Mouse (Mus musculus): Measurements from ENCODE around the gene Uxt. TPM values are rescaled to one million over a fixed set of nuclear protein-coding genes. Genes with fewer than 3 reads are reported as not detected.

Uxt gene
- total RNA-seq (2021) = 10 to 100 TPM; 25.1 to 25.5 TPM
- long read RNA-seq, experiment 1, partial matches to known transcripts = 1 of 7 reads
- long read RNA-seq, experiment 1, other reads (novel, unspliced or antisense) = 2 of 7 reads
- long read RNA-seq, experiment 2, transcript Uxt-202 (7 exons, 875 nt) = major isoform, 8 of 9 reads
- long read RNA-seq, experiment 2, partial matches to known transcripts = 0 of 9 reads
- long read RNA-seq, experiment 2, other reads (novel, unspliced or antisense) = 0 of 9 reads

DNA sequence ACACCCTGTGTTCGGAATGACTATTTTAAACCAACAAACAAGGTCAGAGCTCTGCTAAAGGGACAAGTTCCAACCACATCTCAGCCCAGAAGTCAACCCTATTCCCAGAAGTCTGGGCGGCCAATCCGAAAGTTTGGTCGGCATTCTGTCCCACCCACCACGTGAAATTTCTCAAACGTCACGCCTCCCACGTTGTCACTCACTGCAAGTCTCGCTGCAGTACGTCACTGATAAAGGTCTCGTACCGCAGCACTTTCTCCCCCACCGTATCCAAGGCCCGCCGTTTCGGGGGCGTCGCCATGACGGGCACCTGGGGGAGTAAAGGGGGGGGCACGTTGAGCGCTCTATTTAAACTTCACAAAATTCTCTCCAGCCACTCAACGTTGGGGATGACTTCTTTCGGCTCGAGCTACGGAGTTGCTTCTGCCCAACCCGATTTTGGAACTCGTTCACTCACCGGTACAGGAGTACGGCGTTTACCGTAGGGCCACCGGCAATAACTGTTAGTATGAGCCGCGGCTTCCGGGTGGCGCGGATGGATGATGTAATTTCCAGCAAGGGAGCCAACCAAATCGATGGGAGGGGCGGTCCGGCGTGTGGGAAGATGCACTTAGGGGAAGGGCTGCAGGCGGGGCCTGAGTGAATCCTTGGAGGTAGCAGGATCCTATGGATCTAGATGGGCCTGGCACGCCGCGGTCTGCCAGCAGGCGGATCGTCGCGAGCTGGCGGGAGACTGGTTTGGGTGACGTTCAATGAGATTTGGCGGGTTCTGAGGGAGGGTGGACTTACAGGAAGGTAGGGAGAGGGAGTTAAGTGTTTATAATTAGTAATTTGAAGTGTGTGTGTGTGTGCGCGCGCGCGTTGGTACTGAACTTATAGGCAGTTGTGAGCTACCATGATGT, at the start of gene Uxt:
Gene Uxt (minus strand): TSS at position 541 of the 902 bp plus-strand sequence.
- DNase-seq = peak; percentile 80

DNA sequence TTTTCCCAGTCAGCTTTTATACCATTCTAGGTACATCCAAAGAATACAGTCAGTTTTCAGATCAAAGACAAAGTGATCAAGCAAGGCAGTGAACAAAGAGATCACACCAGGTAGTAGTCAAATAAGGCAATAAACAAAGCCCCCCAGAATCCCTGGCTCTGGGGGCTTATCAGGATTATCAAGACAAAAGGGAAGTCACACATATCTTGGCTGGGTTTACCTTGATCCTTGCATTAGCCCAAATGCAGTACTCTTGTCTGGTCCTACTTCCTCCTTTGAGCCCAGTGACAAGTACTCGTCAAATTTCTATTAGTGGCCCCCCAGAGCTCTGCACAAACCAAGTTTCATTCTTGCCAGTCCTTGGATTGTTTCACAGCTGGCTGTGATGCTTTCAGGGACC, 19.1 kb upstream of the Uxt start:
- DNase-seq = no peak

- peak; percentile 66 for DNase-seq
These were observed 11.5 kb downstream of the Uxt start, which contains the start of gene Elk1 for GRCm38 (mm10) chrX:20950191-20950880. TSS of gene Elk1 (minus strand) at chrX:20950608.

- DNase-seq = peak; percentile 36
These were observed 15.8 kb downstream of the Uxt start for GRCm38 (mm10) chrX:20946055-20946454.

DNA sequence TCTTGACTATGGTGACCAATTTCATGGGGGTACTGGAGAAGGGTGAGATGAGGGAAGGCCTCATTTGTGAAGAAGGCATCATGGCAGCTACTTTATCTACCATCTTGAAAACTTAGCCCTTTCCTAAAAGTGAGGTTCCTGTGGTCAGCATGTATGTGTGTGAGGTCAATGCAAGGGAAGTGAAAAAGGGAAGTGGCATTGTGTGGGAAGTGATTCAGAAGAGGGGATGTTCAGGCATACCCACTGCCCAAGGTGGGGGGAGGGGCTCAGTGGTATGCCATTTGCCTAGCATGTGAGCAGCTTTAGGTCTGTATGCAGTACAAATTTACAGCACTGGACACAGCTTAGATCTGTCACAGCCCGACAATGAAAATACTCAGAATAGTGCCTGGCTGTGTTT, 29.9 kb downstream of the Uxt start:
- DNase-seq = no peak

GRCm38 (mm10) chrX:20931364-20931763, 30.5 kb downstream of the Uxt start, which contains the start of gene Cfp:
TSS of gene Cfp (minus strand) at chrX:20931555.
- no peak for DNase-seq

GRCm38 (mm10) chrX:20929859-20930258, 32.0 kb downstream of the Uxt start:
- no peak for DNase-seq

DNA sequence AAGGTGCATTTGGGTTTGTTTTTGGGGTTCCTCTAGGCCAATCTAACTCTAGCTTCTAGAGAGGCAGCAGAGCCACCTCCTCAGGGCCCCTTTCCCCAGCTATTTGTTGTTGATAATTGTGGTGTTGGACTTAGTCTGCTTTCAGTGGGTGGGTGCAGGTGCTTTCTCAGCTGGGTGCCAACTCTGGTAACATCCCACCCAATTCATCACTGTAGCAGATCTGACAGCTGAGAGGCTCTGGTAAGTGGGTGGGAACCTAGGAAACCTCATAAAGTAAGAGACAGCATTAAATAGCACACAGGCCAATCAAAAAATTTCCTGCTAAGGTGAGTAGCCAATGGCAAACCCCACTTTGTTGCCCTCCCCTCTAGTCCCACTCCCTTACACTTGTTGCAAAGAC, 36.8 kb downstream of the Uxt start:
- DNase-seq = no peak

DNA sequence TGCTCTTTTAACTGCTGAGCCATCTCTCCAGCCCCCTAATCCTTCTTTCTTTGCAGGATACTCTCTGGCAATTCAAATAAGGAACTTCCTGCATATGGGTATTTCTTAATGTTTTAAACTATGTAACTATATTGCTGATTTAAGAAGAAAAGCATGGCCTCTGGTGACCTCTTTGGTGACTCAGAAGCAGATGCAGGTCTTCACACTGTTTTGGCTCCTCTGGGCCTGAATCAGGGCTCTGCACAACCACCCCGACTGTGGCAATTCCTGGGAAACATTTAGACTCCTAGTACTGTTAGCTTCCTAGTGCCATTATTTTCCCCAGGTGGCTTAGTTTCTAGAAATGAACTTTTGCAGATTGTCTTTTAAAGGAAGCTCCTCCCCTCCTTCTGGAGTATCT, 38.3 kb downstream of the Uxt start:
- no peak for DNase-seq

- no peak for DNase-seq
These were observed 40.5 kb downstream of the Uxt start for GRCm38 (mm10) chrX:20921366-20921765.

- peak; percentile 50 for DNase-seq
These were observed 40.9 kb downstream of the Uxt start, which contains the start of gene Syn1 for GRCm38 (mm10) chrX:20920844-20921364. TSS of gene Syn1 (minus strand) at chrX:20921004.

DNA sequence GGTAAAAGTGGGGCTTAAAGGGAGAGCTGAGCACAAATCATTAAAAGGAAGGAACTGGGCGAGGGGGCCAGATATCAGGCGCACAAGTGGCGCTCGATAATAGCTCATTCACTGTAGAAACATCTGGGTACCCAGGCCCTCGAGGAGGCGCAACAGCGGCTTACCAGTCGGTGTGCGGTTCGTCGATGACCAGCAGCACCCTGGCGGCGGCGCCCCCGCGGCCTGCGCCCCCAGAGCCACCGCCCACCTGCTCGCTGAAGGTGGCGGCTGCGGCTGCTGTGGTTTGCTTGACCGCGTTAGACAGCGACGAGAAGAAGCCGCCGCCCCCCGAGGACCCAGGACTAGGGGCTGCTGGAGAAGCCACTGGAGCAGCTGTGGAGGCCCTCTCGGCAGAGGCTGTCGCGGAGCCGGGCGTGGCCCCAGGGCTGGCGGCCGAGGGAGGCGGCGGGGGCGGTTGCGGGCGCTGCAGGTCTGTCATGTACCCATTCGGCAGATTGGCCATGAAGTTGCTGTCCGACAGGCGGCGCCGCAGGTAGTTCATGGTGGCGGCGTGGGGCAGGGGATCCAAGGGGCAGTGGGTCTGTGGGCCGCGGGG, 41.5 kb downstream of the Uxt start:
- no peak for DNase-seq

GRCm38 (mm10) chrX:20915075-20915474, 46.7 kb downstream of the Uxt start:
- DNase-seq = no peak

GRCm38 (mm10) chrX:20913726-20914125, 48.1 kb downstream of the Uxt start:
- DNase-seq = no peak

- no peak for DNase-seq
These were observed 51.7 kb downstream of the Uxt start for GRCm38 (mm10) chrX:20910074-20910473.

Other genes starting within 250 kb of the Uxt start
- 10 to 100 TPM; 78.8 to 79.6 TPM for gene Araf, start 164.2 kb downstream of the Uxt start, total RNA-seq (2021)
- 10 to 100 TPM in 1 of 2 experiments, 1 to 10 TPM in 1; 7.9 to 22.1 TPM for gene Timp1, start 91.9 kb downstream of the Uxt start, total RNA-seq (2021)
- 1 to 10 TPM in 1 of 2 experiments, under 1 TPM in 1; 0.56 to 1.1 TPM for gene Syn1, start 41.0 kb downstream of the Uxt start, total RNA-seq (2021)
- 1 to 10 TPM; 6.7 to 8.6 TPM for gene Cfp, start 30.5 kb downstream of the Uxt start, total RNA-seq (2021)
- gene Elk1, start 11.4 kb downstream of the Uxt start, total RNA-seq (2021) = 1 to 10 TPM; 8.8 to 9.9 TPM
- gene Zfp182, start 100.3 kb upstream of the Uxt start, total RNA-seq (2021) = 1 to 10 TPM; 2.8 to 4.4 TPM
- gene Spaca5, start 106.4 kb upstream of the Uxt start, total RNA-seq (2021) = not detected
- under 1 TPM; 0.94 to 0.99 TPM for gene Zfp300, start 127.5 kb upstream of the Uxt start, total RNA-seq (2021)
- gene Ssxa1, start 153.8 kb upstream of the Uxt start, total RNA-seq (2021) = not detected
- not detected for gene Gm21876, start 213.6 kb upstream of the Uxt start, total RNA-seq (2021)